Mouse (Mus musculus) heart, adult 2 months (tissue): Measurements from ENCODE around the gene Metap1d. TPM values are rescaled to one million over a fixed set of nuclear protein-coding genes. Genes with fewer than 3 reads are reported as not detected.

ENCODE experiments used
- DNase-seq, 2 experiments: peaks; one replicate each; pipeline ENCODE4 v3.0.0; 2021
- H3K27ac ChIP-seq: fragments of 200-600 bp; 2 replicates; pipeline ENCODE4 v1.8.1; 2022
- H3K27me3 ChIP-seq: fragments of 200-500 bp; 2 replicates; pipeline ENCODE4 v1.6.1; 2012; ENCODE audit warnings: mild to moderate bottlenecking, low read length, inconsistent platforms, mixed read lengths; ENCODE audit not compliant: control insufficient read depth, insufficient read depth
- H3K36me3 ChIP-seq: fragments of 200-500 bp; 2 replicates; pipeline ENCODE4 v1.6.1; 2012; ENCODE audit warnings: low read length, inconsistent platforms; ENCODE audit not compliant: control insufficient read depth, insufficient read depth
- H3K4me1 ChIP-seq: fragments of 200-500 bp; 2 replicates; pipeline ENCODE4 v1.6.1; 2011; ENCODE audit warnings: low read length; ENCODE audit not compliant: control insufficient read depth, insufficient read depth
- H3K4me3 ChIP-seq: fragments of 200-600 bp; 2 replicates; pipeline ENCODE4 v1.8.1; 2022
- H3K79me2 ChIP-seq: fragments of 200-500 bp; replicated peaks from 2 replicates; pipeline ENCODE4 v1.6.1; 2012; ENCODE audit warnings: mild to moderate bottlenecking, inconsistent platforms, low read length, moderate library complexity, mixed read lengths; ENCODE audit not compliant: control insufficient read depth, insufficient read depth
- H3K9ac ChIP-seq: fragments of 200-500 bp; 2 replicates; pipeline ENCODE4 v1.6.1; 2012; ENCODE audit warnings: low read depth, mild to moderate bottlenecking, control low read depth, inconsistent platforms, low read length, mixed read lengths
- CTCF ChIP-seq: fragments of 200-600 bp; IDR thresholded peaks from 2 replicates; pipeline ENCODE4 v1.8.1; 2022; ENCODE audit warnings: antibody characterized with exemption, mild to moderate bottlenecking, moderate library complexity
- EP300 ChIP-seq: fragments of 200-500 bp; IDR thresholded peaks from 2 replicates; pipeline ENCODE4 v1.6.1; 2011; ENCODE audit warnings: low read depth, low read length, control low read depth; ENCODE audit not compliant: insufficient read depth
- POLR2A ChIP-seq: fragments of 200-500 bp; IDR thresholded peaks from 2 replicates; pipeline ENCODE4 v1.6.1; 2011; ENCODE audit warnings: mild to moderate bottlenecking, low read depth, low read length, control low read depth; ENCODE audit not compliant: insufficient read depth
- WGBS: fragments of 180-500 bp; shearing (Covaris S2); methylation state at CpG from one replicate; pipeline ENCODE4 v1.1.7; 2018; 5-methylcytosine and 5-hydroxymethylcytosine counted together
- intact Hi-C: fragments of 180-260 bp; cut with DNase I; formaldehyde crosslinking; loops from one replicate; pipeline ENCODE4 v1.15.1; 2025
- polyA plus RNA-seq: library from polyadenylated mRNA; depleted of rRNA; stranded (reverse); fragments of >200 nt; gene quantifications from 2 replicates; pipeline ENCODE4 v1.2.3, GENCODE M21; 2012
- total RNA-seq, 2 experiments: library from RNA; stranded (reverse); gene quantifications; 2 replicates each; pipeline ENCODE4 v1.2.3; 2021

The Metap1d gene
- total and polyA plus RNA-seq, 3 experiments, result 34.8 to 38.0 (median 35.2) TPM

DNA sequence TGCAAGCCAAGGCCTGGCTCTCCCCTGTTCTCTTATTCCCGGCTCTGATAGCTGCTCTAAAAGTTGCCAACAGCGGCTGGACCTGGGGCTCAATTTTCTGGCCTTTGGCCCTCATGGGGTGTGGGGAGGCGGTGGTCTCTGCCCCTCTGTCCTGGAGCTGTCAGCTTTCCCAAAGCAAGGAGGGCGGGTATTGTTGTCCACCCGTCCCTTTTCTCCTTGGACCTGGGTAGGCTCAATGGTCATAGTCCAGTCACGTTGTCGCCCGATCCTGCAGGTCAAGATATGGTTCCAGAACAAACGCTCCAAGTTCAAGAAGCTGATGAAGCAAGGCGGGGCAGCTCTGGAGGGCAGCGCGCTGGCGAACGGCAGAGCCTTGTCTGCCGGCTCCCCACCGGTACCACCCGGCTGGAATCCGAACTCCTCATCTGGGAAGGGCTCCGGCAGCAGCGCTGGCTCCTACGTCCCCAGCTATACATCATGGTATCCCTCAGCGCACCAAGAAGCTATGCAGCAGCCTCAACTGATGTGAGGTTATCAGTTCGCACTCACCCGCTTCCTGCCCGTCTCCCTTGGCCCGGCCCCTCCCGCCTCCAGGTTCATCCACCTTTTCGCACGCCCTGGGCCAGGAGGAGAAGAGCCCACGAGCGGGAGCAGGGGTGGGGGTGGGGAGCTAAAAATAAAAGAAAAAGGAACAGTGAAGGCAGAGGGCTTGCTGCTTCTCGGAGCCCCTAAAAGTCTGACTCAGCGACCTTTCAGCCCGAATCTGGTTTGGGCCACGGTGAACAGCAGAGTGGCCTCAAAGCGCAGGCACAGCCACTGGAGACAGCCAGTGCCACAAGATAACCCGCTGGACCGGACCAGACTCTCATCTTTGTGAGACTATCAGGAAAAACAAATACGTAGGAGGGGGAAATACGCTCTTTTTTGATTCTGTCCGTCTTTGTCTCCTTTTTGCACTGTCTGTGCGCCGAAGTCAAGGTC, 79.2 kb downstream of the Metap1d start:
- no peaks in the 10 kb centered on the region for H3K79me2 ChIP-seq
- WGBS, result 5% methylated on average over 43 of the region's 43 CpGs
- TF ChIP-seq POLR2A, result no peak
- no peak for TF ChIP-seq CTCF
- TF ChIP-seq EP300, result no peak
- no peaks in the 10 kb centered on the region for H3K36me3 ChIP-seq
- no peak overlapping the region for H3K27ac ChIP-seq
- H3K9ac ChIP-seq, result no peak overlapping the region
- intact Hi-C loops, result loop anchor here (1.0 to 5.0 kb wide), 2 partner anchors 13 to 80 kb away; partner anchors contain the start of gene Metap1d
- peak in 1 of 2 experiments; percentile 21 for DNase-seq
- peaks cover 44% of the 10 kb centered on the region for H3K27me3 ChIP-seq
- H3K4me3 ChIP-seq, result no peak overlapping the region
- peaks cover 3% of the 10 kb centered on the region; the same call in 1 of the 2 replicates for H3K4me1 ChIP-seq

GRCm38 (mm10) chr2:71533094-71533493, 80.0 kb downstream of the Metap1d start:
- H3K9ac ChIP-seq, result no peak overlapping the region

DNA sequence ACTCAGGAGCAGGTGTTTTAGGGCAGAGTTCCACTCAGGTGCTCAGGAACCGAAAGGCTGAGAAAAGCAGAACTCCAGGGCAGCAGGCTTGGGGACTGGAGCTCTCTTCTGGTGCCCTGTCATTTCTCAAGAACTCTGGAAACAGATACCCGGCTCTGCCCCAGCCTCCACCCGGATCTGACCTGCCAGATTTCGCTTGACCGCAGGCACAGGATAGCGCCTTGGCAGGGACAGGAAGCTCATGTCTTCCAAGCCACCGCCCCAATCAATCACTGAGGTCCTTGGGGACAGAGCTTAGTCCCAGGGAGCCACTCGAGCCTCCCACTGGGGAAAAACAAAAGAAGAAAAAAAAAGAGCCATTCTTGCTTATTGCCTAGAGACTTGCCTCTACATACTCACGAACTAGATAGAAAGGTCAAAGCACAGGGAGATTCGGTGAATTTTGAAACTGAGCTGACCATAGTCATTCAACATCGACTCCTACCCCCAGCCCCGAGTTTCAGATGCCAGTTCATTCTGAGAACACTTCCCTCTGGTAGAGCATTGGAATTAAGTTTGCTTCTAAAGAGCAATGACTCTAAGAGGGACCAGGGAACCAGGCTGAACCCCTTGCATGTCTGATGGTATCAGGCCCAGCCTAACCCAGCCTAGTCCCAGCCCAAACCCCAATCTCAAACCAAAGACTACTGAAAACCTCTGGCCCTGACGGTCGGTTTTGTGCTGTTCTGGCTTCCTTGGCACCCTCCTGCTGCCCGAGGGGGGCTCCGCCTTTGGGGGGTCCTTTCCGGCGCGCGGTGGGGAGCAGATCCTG, 81.4 kb downstream of the Metap1d start:
- intact Hi-C loops, result loop anchor here (5.0 kb wide), 1 partner anchor 82 kb away; the partner anchor contains the start of gene Metap1d
- Histone ChIP-seq H3K4me1 (peaks cover 3% of the 10 kb centered on the region; the same call in 1 of the 2 replicates), H3K79me2 (no peaks in the 10 kb centered on the region), H3K4me3 (no peak overlapping the region), H3K9ac (no peak overlapping the region), H3K27ac (no peak overlapping the region), H3K36me3 (no peaks in the 10 kb centered on the region), H3K27me3 (peaks cover 40% of the 10 kb centered on the region)
- TF ChIP-seq POLR2A (no peak), CTCF (no peak), EP300 (no peak)
- DNase-seq, result peak in 1 of 2 experiments; percentile 21
- WGBS, result 5% methylated on average over 20 of the region's 20 CpGs

More at GRCm38 (mm10) chr2:71533094-71533493, 80.0 kb downstream of the Metap1d start:
- WGBS, result 17% methylated on average over 5 of the region's 5 CpGs
- H3K36me3 ChIP-seq, result no peaks in the 10 kb centered on the region
- TF ChIP-seq CTCF, result no peak
- TF ChIP-seq POLR2A, result no peak
- TF ChIP-seq EP300, result no peak
- peaks cover 3% of the 10 kb centered on the region; the same call in 1 of the 2 replicates for H3K4me1 ChIP-seq
- H3K27ac ChIP-seq, result no peak overlapping the region
- no peak for DNase-seq
- intact Hi-C loops, result loop anchor here (5.0 kb wide), 1 partner anchor 81 kb away; the partner anchor contains the start of gene Metap1d
- H3K79me2 ChIP-seq, result no peaks in the 10 kb centered on the region
- no peak overlapping the region for H3K4me3 ChIP-seq
- peaks cover 41% of the 10 kb centered on the region for H3K27me3 ChIP-seq

- Histone ChIP-seq H3K36me3 (no peaks in the 10 kb centered on the region), H3K4me1 (peaks cover 1% of the 10 kb centered on the region; the same call in 1 of the 2 replicates), H3K27me3 (peaks cover 50% of the 10 kb centered on the region), H3K79me2 (no peaks in the 10 kb centered on the region), H3K4me3 (no peak overlapping the region), H3K9ac (no peak overlapping the region), H3K27ac (no peak overlapping the region)
- intact Hi-C loops, result no loop called here
- 2% methylated on average over 47 of the region's 48 CpGs for WGBS
- TF ChIP-seq CTCF (no peak), EP300 (no peak), POLR2A (no peak)
- DNase-seq, result peak in 1 of 2 experiments; percentile 44
Observed at GRCm38 (mm10) chr2:71540611-71541417, 87.7 kb downstream of the Metap1d start.
